Mouse (Mus musculus): Measurements from ENCODE around the gene Ccdc69. TPM values are rescaled to one million over a fixed set of nuclear protein-coding genes. Genes with fewer than 3 reads are reported as not detected.
"Not testable (repeated sequence)": the region's sequence is repeated elsewhere in the genome, so short reads cannot be mapped to it uniquely, and the experiment has no call there.

The Ccdc69 gene
- under 1 TPM; 0.37 to 0.52 TPM for total RNA-seq (2021)

DNA sequence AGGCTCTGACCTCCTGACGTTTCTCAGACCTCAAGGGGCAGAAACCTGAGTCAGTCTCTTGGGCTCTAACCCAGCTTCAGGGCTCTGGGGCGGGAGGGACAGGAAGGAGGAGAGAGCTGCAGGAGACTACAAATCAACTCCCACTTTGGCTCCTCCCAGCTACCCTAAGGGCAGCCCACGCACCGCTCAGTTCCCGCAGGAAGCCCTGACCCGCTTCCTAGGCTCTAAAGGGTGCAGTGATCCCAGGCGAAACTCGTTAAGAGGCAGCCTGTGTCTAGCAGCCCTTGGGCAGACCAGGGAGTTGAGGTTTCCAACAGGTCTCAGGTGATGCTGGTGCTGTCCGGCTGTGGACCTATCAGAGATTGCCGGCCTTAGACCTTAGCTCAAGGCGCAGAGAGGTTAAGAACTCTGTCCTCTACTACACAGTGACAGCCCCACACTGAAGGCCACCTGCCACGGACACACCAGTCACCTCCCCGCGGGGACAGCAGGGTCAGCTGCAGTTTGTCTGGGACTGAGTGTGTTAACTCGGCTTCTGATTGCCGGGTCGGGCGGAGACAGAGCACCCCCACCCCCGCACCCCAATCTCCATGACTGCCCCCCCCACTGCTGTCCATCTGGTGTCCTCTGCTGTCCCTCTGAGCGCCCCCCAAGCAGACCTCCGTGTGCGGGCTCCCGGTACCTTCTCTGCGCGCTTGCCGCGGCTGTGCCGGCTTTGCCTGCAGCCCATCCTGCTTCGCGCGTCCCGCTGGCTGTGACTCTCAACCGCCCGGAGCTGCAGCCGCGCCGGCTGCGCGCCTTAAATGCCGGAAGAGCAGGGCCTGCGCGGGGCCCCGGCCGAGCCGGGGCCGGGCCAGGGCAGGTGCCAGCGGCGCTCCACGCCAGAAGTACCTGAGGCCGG is at the start of gene Ccdc69:
Gene Ccdc69 (minus strand): TSS at position 801 of the 901 bp plus-strand sequence.
- peak in 1 of 2 experiments; percentile 35 for DNase-seq (ENCODE audit: extremely low spot score in 1 of 2, low spot score in 1 of 2)

DNA sequence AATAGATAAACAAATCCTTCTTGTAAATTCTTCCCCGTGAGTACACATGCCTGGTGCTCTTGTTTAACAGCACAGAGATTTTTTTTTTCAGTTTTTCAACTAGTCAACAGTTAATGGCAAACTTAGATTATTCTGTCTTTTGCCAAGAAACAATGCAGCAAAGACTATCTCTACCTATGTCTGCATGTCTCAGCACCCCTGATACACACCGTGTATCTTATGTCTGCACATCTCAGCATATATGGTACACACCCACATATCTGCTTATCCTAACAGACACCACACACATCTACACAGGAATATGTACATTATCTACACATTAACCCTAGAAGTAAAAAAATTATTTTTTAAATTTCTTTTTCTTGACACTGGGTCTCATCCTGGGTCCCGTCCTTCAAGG is 48.7 kb upstream of the Ccdc69 start:
- no peak for DNase-seq (ENCODE audit: extremely low spot score in 1 of 2, low spot score in 1 of 2)

DNA sequence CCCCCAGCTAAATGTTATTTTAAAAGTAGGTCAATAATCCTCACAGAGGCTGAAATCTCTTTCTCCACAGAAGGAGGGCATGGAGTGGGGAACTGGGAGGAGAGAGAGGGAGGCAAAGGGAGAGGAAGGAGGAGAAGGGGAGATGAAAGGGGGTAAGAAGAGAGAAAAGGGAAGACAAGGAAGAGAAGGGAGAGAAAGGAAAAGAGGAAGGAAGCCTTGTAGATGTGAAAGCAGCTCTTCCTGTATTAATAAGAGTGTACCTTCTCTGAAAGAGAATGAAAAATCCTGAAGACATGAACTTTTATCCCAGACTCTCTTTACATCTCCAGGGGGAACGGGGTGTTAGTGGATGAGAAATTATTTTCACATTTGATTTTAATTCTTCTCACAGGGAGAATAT is 43.5 kb upstream of the Ccdc69 start:
- DNase-seq (ENCODE audit: extremely low spot score in 1 of 2, low spot score in 1 of 2) = no peak

DNA sequence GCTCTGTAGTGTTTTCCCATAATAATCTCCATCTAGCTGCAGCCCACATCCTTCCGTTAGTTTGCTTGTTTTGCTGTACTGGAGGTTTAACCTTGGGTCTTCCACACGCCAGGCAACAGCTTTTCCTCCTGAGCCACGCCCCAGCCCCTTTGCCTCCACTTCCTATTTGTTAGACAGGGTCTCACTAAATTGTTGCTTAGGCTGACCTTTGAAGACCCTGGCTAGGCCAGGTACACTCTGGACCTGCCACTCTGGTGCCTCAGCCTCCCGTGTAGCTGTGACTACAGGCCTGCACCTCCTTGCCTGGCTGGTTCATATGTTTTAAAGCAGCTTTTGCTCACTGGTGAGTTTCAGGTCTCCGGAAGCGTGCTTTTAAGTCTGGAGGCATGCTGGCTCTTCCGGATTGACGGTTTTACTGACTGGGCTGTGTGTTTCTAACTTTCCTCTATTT is 42.9 kb upstream of the Ccdc69 start:
- no peak for DNase-seq (ENCODE audit: extremely low spot score in 1 of 2, low spot score in 1 of 2)

DNA sequence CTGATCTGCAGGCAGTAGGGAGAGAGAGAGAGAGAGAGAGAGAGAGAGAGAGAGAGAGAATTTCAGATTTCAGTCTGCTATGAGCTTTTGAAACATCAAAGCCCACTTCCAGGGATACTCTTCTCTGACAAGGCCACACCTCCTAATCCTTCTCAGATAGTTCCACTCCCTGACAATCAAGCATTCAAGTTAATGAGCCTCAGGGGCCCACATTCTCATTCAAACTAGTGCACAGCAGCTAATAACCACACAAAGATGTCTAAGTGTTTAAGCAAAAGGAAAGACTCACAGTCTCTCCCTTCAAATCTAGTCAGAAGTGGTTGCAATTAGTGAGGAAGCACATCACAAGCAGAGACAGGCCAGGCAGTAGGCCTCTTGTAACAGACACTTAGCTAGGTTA is 42.3 kb upstream of the Ccdc69 start:
- DNase-seq (ENCODE audit: extremely low spot score in 1 of 2, low spot score in 1 of 2) = no peak

DNA sequence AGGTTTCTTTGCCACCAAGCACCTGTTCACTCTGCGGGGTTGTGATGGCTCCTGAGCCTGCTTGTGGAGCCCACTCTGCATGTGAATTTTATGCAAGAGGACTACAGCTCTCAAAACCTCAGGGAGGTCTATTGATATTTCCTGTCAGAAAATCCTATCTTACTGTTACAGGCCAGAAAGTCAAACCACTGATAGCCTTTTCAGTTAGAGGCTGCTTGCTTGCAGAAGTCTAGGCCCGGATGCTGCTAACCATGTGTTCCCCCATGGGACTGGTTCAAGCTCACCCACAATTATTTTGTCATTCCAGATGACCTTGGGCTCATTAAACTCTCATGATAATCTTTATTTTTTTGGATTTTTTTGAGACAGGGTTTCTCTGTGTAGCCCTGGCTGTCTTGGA is 39.1 kb upstream of the Ccdc69 start:
- DNase-seq (ENCODE audit: extremely low spot score in 1 of 2, low spot score in 1 of 2) = no peak

DNA sequence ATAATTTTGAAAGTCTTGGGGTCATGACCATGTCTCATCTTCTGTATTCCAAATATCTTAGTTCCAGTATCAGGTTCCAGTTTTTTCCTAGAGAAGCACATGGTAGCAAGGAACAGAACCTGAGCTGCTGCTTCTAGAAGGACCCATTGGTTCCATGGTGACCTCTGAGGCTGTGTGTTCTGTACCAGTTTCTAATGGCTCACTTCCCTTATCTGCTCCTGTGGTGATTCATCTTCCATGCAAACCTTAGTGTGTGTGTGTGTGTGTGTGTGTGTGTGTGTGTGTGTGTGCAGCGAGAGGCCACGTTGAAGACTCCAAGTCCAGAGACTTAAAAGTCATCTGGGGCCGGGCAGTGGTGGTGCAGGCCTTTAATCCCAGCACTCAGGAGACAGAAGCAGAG is 38.1 kb upstream of the Ccdc69 start:
- DNase-seq (ENCODE audit: extremely low spot score in 1 of 2, low spot score in 1 of 2) = no peak

DNA sequence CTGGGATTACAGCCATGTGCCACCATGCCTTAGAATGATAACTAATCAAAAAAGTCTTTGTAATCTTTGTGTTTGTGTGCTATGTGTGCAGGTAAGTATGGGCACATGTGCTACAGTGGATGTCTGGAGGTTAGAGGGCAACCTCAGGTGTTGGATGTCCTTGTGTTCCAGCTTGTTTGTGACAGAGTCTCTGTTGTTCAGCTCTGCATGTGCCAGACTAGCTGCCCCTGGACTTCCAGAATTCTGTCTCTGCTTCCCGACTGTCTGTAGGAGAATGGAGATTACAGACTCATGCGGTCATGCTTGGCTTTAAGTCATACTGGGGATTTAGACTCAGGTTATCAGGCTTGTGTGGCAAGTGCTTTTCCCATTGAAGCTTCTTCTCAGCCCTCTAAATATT is 36.4 kb upstream of the Ccdc69 start:
- DNase-seq (ENCODE audit: extremely low spot score in 1 of 2, low spot score in 1 of 2) = no peak

DNA sequence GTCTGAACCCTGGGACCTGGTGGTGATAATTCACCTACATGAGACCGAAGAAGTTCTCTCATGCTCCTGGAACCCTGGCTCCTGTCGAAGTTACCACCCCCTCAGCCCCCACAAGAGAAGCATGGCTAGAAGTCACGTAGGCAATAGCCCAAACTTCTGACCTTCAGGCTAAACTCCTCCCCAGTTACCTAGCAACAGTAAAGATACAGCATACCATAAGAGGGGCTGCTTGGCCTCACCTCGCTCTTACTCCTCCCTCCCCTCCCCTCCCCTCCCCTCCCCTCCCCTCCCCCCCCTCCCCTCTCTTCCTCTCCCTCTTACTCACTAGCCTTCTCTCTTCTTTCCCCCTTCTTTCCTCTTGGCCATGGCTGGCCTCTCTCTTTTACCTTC is 35.9 kb upstream of the Ccdc69 start:
- not testable (repeated sequence) for DNase-seq (ENCODE audit: extremely low spot score in 1 of 2, low spot score in 1 of 2)

DNA sequence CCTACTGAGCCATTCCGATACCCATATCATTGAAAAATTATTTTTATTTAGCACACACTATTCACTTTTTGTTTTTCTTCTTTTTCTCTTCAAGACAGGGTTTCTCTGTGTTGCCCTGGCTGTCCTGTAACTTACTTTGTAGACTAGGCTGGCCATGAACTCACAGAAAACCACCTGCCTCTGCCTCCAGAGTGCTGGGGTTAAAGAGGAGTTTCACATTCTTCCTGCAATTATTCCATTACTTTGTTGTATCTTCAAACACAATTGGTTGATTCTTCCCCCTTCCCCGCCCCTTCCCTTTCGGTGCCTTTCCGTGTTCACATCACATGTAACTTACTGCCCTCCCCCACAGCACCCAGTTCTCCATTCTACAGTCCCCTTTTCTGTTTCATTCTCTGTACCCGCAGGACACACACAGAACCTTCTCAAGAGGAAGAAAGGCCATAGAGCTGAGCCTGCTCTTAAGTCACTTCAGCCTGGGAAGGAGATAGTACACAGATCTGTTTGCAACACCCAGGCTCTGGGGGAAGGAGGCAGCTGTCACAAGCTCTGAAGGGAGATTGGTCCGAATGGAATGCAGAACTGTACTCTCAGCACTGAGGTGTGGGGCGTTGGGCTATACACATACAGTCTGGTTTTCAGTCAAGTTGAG is 35.4 kb upstream of the Ccdc69 start:
- no peak for DNase-seq (ENCODE audit: extremely low spot score in 1 of 2, low spot score in 1 of 2)

DNA sequence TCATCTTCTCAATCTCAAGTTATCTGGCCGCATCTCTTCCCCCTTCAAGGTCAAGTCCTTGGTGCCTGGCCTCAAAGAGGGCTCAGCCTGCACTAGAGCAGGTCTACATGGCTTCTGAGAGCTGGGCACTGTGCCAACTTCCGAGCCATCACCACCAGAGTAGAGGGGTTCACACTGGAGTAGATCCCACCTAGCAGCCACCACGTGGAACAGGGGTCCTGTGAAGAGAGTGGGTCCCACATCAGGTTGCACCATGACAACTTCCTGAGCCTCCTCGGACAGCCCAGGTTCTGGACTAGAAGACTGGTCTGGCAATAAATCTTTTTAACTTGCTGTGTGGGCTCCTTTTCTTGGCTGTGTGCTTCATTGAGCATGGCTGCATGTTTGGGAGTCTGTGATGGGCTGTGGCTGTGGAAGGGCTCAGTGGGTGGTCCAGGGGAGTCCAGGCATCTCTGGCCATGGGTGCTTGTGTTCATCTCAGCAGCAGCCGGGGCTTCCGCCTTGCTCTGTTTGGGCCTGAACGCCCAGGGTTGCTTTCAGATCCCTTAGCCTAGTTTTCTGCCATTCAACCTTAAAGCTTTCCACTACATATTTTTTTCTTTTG is 32.7 kb upstream of the Ccdc69 start:
- DNase-seq (ENCODE audit: extremely low spot score in 1 of 2, low spot score in 1 of 2) = peak in 1 of 2 experiments; percentile 8

DNA sequence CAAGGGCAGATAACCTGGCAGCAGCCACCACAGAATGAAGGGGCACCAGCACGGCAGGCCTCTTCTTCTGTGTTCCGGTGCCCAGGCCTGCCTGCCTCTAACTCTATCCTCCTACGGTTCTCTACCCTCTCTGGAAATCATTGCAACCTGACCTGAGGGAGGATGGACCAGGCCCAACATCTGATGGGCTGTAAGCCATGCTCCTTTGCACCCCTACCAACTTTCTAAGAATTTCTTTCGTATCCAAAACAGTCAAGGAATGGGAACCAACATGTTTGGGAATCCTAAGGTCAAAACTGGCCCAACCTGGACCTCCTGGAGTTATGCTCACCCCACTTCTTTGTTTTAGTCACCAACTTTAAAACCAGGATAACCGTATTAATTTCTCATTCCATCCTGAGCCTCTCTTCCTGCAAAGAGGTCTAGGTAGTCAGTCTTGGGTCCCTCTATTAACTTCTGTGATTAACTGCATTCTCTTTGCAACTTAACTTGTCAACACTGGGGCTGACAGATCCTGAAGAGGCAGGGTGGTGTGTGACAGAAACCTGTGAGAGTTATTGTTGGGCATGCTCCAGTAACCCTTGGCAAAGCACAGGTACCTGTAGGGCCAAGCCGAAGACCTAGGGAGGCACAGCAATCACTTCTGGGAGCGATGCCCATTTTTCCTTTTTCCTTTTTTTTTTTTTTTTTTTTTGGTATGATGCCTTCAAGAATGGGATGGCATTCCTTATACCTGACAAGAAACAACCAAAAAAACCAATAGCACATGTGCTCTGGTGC is 31.8 kb upstream of the Ccdc69 start:
- no peak for DNase-seq (ENCODE audit: extremely low spot score in 1 of 2, low spot score in 1 of 2)

DNA sequence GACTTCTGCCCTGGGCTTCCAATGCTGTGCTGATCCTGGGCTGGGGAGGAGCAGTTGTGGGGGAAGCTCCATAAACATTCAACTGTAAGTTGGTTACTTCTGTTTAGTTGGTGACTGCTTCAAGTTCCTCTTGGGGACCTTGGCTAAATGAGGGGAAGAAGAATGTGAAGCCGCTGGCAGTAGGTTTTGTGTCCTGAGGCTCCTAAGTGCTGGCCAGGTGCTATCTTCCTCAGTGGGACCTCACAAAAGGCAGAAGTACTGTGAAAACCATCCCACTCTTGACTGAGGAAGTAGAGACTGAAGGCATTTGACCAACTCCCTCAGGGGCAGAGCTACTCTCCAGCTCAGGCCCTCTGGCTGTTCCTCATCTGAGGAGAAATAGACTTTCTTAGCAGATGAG is 28.7 kb upstream of the Ccdc69 start:
- DNase-seq (ENCODE audit: extremely low spot score in 1 of 2, low spot score in 1 of 2) = no peak

DNA sequence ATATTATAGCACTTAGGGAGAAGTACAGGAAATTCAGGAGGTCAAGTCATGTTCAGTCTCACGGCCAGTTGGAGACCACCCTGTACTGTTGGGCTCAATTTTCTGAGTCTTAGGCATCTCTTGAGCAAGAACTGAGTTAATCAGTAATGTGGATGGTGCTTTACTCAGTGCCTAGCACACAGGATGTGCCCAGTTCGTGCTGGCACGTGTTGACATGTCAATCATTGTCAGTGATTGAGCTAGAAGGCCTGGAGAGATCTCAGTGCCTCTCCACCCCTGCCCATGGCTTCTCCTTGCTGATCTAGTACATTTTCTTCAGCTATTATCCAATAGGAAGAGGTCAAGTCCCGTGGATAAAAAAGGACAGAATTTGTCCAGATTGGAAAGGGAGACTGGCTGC is 27.5 kb upstream of the Ccdc69 start:
- DNase-seq (ENCODE audit: extremely low spot score in 1 of 2, low spot score in 1 of 2) = no peak

DNA sequence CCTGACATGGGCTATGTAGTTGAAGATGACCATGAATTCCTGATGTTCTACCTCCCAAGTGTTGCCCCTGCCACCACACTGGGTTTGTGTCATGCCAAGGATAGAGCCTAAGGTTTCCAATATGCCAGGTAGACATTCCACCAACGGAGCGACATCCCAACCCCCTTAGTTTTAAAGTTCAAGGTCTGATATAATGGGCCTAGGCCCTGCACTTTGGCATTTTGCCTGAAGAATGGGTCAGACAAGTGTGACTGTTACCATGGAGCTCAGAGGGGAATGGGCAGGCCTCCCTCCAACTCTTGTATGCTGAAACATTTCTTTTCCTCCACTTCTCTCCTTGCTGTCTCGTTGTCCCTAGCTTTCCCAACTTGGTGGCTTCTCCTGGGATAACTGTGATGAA is 25.3 kb upstream of the Ccdc69 start:
- no peak for DNase-seq (ENCODE audit: extremely low spot score in 1 of 2, low spot score in 1 of 2)

DNA sequence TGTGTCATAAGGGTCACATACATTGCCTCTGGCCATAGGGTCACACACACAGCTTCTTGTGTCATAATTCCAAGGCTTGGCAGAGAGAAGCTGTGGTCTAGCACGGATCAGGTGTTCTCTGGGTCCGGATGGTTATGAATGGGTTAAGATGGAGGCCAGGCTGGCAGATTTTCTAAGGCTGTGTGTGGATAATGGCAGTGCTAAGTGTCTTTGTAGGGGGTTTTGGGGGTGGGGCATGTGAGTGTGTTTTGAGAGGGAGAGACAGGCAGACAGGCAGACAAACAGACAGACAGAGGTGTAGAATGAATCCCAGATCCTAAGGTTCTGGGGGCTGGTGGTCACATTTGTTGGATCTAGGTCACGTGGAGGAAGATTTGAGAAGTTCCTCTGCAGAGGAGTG is 24.1 kb upstream of the Ccdc69 start:
- DNase-seq (ENCODE audit: extremely low spot score in 1 of 2, low spot score in 1 of 2) = no peak

DNA sequence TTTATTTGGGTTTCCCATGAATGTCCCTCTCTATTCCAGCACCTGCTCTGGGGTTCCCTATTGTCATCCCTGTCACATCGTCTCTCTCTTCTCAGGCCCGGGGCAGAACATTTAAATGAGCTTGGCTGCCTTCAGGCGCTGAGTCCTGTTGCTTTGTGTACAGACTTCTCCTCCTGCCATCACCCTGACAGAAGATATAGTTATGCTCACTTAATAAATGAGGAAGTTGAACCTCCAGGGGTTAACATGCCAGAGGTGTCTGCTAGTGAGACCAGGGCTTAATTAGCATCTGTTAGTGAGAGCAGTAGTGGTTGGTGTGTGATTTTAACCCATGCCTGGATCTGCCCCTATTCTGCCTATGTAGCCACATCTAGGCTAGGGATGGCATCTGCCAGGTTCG is 21.9 kb upstream of the Ccdc69 start:
- no peak for DNase-seq (ENCODE audit: extremely low spot score in 1 of 2, low spot score in 1 of 2)

DNA sequence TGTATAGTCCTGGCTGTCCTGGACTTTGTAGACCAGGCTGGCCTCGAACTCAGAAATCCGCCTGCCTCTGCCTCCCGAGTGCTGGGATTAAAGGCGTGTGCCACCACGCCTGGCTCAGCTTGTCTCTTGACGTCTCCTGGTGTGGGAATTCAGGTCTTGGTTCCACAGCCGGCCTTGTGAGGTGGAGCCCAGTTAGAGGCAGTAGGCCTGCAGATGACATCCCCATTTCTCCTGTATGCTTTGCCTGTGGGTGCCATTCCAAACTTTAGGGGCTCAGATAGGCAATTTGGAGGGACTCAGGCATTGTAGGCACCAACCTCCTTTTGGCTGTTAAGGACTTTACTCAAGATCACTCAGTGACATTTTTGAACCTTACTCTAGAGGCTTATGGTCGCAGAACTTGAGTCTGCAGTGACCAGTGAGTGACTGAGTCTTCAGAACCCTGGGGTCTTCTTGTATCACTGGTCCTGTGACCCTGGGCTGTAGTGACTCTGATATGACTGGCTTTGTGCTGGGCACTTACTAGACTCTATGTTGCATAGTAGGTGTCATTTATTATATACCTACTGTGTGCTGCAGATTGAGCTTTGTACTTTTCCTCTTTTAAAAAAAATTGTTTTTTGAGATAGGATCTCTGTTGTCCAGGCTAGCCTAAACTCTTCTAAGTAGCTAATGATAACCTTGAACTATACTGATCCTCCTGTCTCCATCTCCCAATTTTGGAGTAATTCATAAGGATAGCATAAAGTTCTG is 21.3 kb upstream of the Ccdc69 start:
- DNase-seq (ENCODE audit: extremely low spot score in 1 of 2, low spot score in 1 of 2) = no peak

DNA sequence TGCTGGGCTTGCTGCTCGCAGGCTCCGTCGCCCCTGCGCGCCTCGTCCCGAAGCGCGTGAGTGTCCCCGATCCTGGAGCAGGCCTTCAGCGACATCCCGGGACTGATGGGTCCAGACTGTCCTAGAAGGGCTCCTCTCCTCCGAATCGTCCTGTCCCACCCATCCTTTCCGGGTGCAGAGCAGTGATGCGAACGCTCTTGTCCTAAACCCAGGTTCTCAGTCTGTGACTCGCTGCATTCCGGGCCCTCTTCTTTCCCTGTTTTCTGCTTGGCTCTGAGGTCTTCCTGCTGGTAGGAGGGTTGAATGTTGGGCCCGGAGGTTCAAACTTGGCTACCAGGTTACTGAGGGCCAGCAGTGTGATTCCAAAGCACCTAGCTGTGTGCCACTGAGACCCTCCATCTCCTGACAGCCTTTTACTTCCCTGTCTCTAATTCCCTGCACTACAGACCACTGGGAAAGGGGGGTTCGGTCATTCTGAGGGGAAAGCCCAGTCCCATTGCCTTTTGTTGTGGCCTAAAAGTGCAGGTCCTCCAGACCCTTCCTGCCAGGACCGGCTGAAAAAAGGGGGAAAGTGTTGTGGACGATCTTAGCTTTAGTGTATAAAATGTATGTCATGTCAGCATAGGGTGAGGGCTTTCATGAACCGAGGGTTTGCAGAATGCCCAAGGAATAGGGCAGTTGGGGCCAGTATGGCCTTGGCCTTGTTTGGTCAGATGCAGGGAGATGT is 20.4 kb upstream of the Ccdc69 start:
- no peak for DNase-seq (ENCODE audit: extremely low spot score in 1 of 2, low spot score in 1 of 2)

Measured in layer of hippocampus, postnatal 25 days (tissue).